Mouse (Mus musculus) activated CD4-positive, CD25-positive, alpha-beta regulatory T cell (primary cell): Measurements from ENCODE around the gene Sardh. TPM values are rescaled to one million over a fixed set of nuclear protein-coding genes. Genes with fewer than 3 reads are reported as not detected.

Experiments used
- polyA plus RNA-seq, 2 experiments: library from polyadenylated mRNA; unstranded; fragments of 100-300 nt; shearing (Covaris generic); gene quantifications; one replicate each; pipeline ENCODE4 v1.2.1; 2017

Gene Sardh
- polyA plus RNA-seq: 1 to 10 TPM in 1 of 2 experiments, under 1 TPM in 1; 0.57 to 3.4 TPM

GRCm38 (mm10) chr2:27248211-27248610 lies at the start of gene Sardh:
TSS of gene Sardh (minus strand) at chr2:27248337.

GRCm38 (mm10) chr2:27164796-27165590 lies 83.1 kb downstream of the Sardh start, which contains the start of gene Dbh:
TSS of gene Dbh (plus strand) at chr2:27165233.

GRCm38 (mm10) chr2:27141950-27142693 lies 106.0 kb downstream of the Sardh start, which contains the start of gene Fam163b:
TSS of gene Fam163b (minus strand) at chr2:27142491.

Other genes starting within 250 kb of the Sardh start
- 10 to 100 TPM; 30.6 to 35.5 TPM for gene Cacfd1, start 238.4 kb downstream of the Sardh start, polyA plus RNA-seq
- gene Slc2a6, start 220.3 kb downstream of the Sardh start, polyA plus RNA-seq: 1 to 10 TPM; 1.0 to 2.5 TPM
- under 1 TPM in 1 of 2 experiments, not detected in 1; 0.23 TPM for gene Mymk, start 176.2 kb downstream of the Sardh start, polyA plus RNA-seq
- gene Adamtsl2, start 169.0 kb downstream of the Sardh start, polyA plus RNA-seq: not detected
- gene Fam163b, start 105.8 kb downstream of the Sardh start, polyA plus RNA-seq: 1 to 10 TPM in 1 of 2 experiments, under 1 TPM in 1; 0.37 to 1.3 TPM
- gene Dbh, start 83.1 kb downstream of the Sardh start, polyA plus RNA-seq: under 1 TPM in 1 of 2 experiments, not detected in 1; 0.06 TPM
- 10 to 100 TPM in 1 of 2 experiments, 1 to 10 TPM in 1; 8.6 to 23.4 TPM for gene Vav2, start 178.7 kb upstream of the Sardh start, polyA plus RNA-seq
- under 1 TPM in 1 of 2 experiments, not detected in 1; 0.12 TPM for gene Brd3os, start 194.0 kb upstream of the Sardh start, polyA plus RNA-seq